Mouse (Mus musculus): ENCODE data around the gene Casz1. TPM values are rescaled to one million over a fixed set of nuclear protein-coding genes. Genes with fewer than 3 reads are reported as not detected.

Gene Casz1
- polyA plus RNA-seq, 1 experiment from 2014 or later = 17.3 TPM

GRCm38 (mm10) chr4:149000746-149001145, 196.5 kb downstream of the Casz1 start:
- Histone ChIP-seq H3K27me3 (no peaks in the 10 kb centered on the region), H3K4me2 (no peak overlapping the region), H3K9ac (no peak overlapping the region), H3K4me1 (replicated peaks) (no peaks in the 10 kb centered on the region), H3K36me3 (peaks cover 6% of the 10 kb centered on the region; the same call in 1 of the 2 replicates), H3K4me3 (no peak overlapping the region), H3K27ac (replicated peaks) (no peak overlapping the region), H3K9me3 (no peaks in the 10 kb centered on the region)
- ATAC-seq (ENCODE audit: low read depth) = no peak
- WGBS = 91% methylated on average over 6 of the region's 6 CpGs

- Histone ChIP-seq H3K4me2 (no peak overlapping the region), H3K9ac (no peak overlapping the region), H3K4me1 (replicated peaks) (no peaks in the 10 kb centered on the region), H3K27ac (replicated peaks) (no peak overlapping the region), H3K4me3 (no peak overlapping the region), H3K36me3 (peaks cover 6% of the 10 kb centered on the region; the same call in 1 of the 2 replicates), H3K27me3 (no peaks in the 10 kb centered on the region), H3K9me3 (no peaks in the 10 kb centered on the region)
- no peak for ATAC-seq (ENCODE audit: low read depth)
- 87% methylated on average over 5 of the region's 5 CpGs for WGBS
Observed at GRCm38 (mm10) chr4:149001515-149001914, 197.3 kb downstream of the Casz1 start.

GRCm38 (mm10) chr4:149002441-149003093, 198.3 kb downstream of the Casz1 start:
- Histone ChIP-seq H3K9me3 (no peaks in the 10 kb centered on the region), H3K4me2 (no peak overlapping the region), H3K27me3 (no peaks in the 10 kb centered on the region), H3K4me1 (replicated peaks) (no peaks in the 10 kb centered on the region), H3K36me3 (peaks cover 6% of the 10 kb centered on the region; the same call in 1 of the 2 replicates), H3K9ac (no peak overlapping the region), H3K27ac (replicated peaks) (no peak overlapping the region), H3K4me3 (no peak overlapping the region)
- no peak for ATAC-seq (ENCODE audit: low read depth)
- WGBS = 94% methylated on average over 11 of the region's 11 CpGs

Other genes starting within 250 kb of the Casz1 start
- 80.1 and 85.1 TPM in 2 replicates for gene Exosc10, start 246.0 kb upstream of the Casz1 start, polyA plus RNA-seq (2015; fragmentation: Nextera tagmentation; extraction: Ambion mirVana)
- gene Srm, start 212.9 kb upstream of the Casz1 start, polyA plus RNA-seq (2015; fragmentation: Nextera tagmentation; extraction: Ambion mirVana) = 159 and 160 TPM in 2 replicates
- 0.58 and 1.1 TPM in 2 replicates for gene Masp2, start 201.9 kb upstream of the Casz1 start, polyA plus RNA-seq (2015; fragmentation: Nextera tagmentation; extraction: Ambion mirVana)
- gene Tardbp, start 177.4 kb upstream of the Casz1 start, polyA plus RNA-seq (2015; fragmentation: Nextera tagmentation; extraction: Ambion mirVana) = 223 and 264 TPM in 2 replicates
- not detected in 2 replicates for gene Gm572, start 161.1 kb upstream of the Casz1 start, polyA plus RNA-seq (2015; fragmentation: Nextera tagmentation; extraction: Ambion mirVana)